Mouse (Mus musculus) MEL (cell line): ENCODE data around the gene Bcat1. TPM values are rescaled to one million over a fixed set of nuclear protein-coding genes. Genes with fewer than 3 reads are reported as not detected.

Experiments
- DNase-seq: peaks from one replicate; pipeline ENCODE4 v3.0.0; 2011; ENCODE audit warnings: low read depth, low spot score
- H3K27ac ChIP-seq: 2 replicates; pipeline ENCODE4 v1.5.1; 2012; ENCODE audit warnings: low read depth, mild to moderate bottlenecking, control low read depth, low read length, moderate library complexity; ENCODE audit not compliant: control insufficient read depth
- H3K27me3 ChIP-seq, 2 experiments: fragments of 150-350 bp in 1 of 2; sonication (generic) in 1 of 2; 2 replicates each; pipeline ENCODE4 v1.6.1; 2012; ENCODE audit warnings: low read length in 2 of 2, mild to moderate bottlenecking in 2 of 2, improper control_type of control experiment in 1 of 2, moderate library complexity in 1 of 2; ENCODE audit not compliant: insufficient read depth in 2 of 2, control insufficient read depth in 1 of 2
- H3K36me3 ChIP-seq, 2 experiments: 2 replicates each; pipeline ENCODE4 v1.6.1; 2012 to 2014; ENCODE audit warnings: low read length in 2 of 2, improper control_type of control experiment in 1 of 2, inconsistent platforms in 1 of 2, mild to moderate bottlenecking in 1 of 2; ENCODE audit not compliant: insufficient read depth in 2 of 2, control insufficient read depth in 1 of 2
- H3K4me1 ChIP-seq, 2 experiments: fragments of 150-350 bp in 1 of 2; sonication (generic) in 1 of 2; 2 replicates each; pipeline ENCODE4 v1.6.1; 2012; ENCODE audit warnings: low read length in 2 of 2, improper control_type of control experiment in 1 of 2, mild to moderate bottlenecking in 1 of 2; ENCODE audit not compliant: insufficient read depth in 2 of 2, control insufficient read depth in 1 of 2
- H3K4me3 ChIP-seq, 2 experiments: fragments of 150-350 bp in 1 of 2; sonication (generic) in 1 of 2; 2 replicates each; pipeline ENCODE4 v1.5.1; 2012; ENCODE audit warnings: low read depth in 2 of 2, low read length in 2 of 2, mild to moderate bottlenecking in 2 of 2, moderate library complexity in 2 of 2, control low read depth in 1 of 2, improper control_type of control experiment in 1 of 2; ENCODE audit not compliant: control insufficient read depth in 1 of 2, insufficient read depth in 1 of 2
- H3K79me2 ChIP-seq: 2 replicates; pipeline ENCODE4 v1.6.1; 2012; ENCODE audit warnings: mild to moderate bottlenecking, low read length, moderate library complexity; ENCODE audit not compliant: control insufficient read depth, poor library complexity, insufficient read depth
- H3K9ac ChIP-seq: 2 replicates; pipeline ENCODE4 v1.6.1; 2012; ENCODE audit warnings: low read depth, mild to moderate bottlenecking, control low read depth, low read length, moderate library complexity; ENCODE audit not compliant: control insufficient read depth, poor library complexity, severe bottlenecking
- H3K9me3 ChIP-seq: fragments of 150-350 bp; sonication (generic); replicated peaks from 2 replicates; pipeline ENCODE4 v1.6.1; 2012; ENCODE audit warnings: mild to moderate bottlenecking, low read length, improper control_type of control experiment, moderate library complexity; ENCODE audit not compliant: insufficient read depth
- CHD2 ChIP-seq: IDR thresholded peaks from 2 replicates; pipeline ENCODE4 v1.6.1; 2011; ENCODE audit warnings: low read length, improper control_type of control experiment
- E2F4 ChIP-seq: IDR thresholded peaks from 2 replicates; pipeline ENCODE4 v1.6.1; 2011; ENCODE audit warnings: low read depth, low read length, improper control_type of control experiment, borderline replicate concordance
- ELF1 ChIP-seq: IDR thresholded peaks from 2 replicates; pipeline ENCODE4 v1.6.1; 2014; ENCODE audit warnings: low read depth, mild to moderate bottlenecking, inconsistent platforms, low read length, improper control_type of control experiment, moderate library complexity
- EP300 ChIP-seq, 2 experiments: IDR thresholded peaks; 2 replicates each; pipeline ENCODE4 v1.6.1; 2011; ENCODE audit warnings: improper control_type of control experiment in 2 of 2, low read length in 2 of 2, low read depth in 1 of 2, mild to moderate bottlenecking in 1 of 2
- ETS1 ChIP-seq: IDR thresholded peaks from 2 replicates; pipeline ENCODE4 v1.6.1; 2012; ENCODE audit warnings: low read depth, mild to moderate bottlenecking, inconsistent platforms, low read length, improper control_type of control experiment, moderate library complexity
- GABPA ChIP-seq: IDR thresholded peaks from 2 replicates; pipeline ENCODE4 v1.6.1; 2012; ENCODE audit warnings: low read depth, mild to moderate bottlenecking, inconsistent platforms, low read length, improper control_type of control experiment, moderate library complexity
- HCFC1 ChIP-seq: IDR thresholded peaks from 2 replicates; pipeline ENCODE4 v1.6.1; 2012; ENCODE audit warnings: low read depth, mild to moderate bottlenecking, inconsistent platforms, low read length, improper control_type of control experiment, moderate library complexity
- KAT2A ChIP-seq: conservative IDR thresholded peaks from 2 replicates; pipeline ENCODE4 v1.6.1; 2012; ENCODE audit warnings: low read depth, low read length, improper control_type of control experiment, inconsistent platforms
- MAFK ChIP-seq: IDR thresholded peaks from 2 replicates; pipeline ENCODE4 v1.6.1; 2011; ENCODE audit warnings: low read depth, mild to moderate bottlenecking, low read length, improper control_type of control experiment, borderline replicate concordance
- MEF2A ChIP-seq: IDR thresholded peaks from 2 replicates; pipeline ENCODE4 v1.6.1; 2014; ENCODE audit warnings: low read depth, mild to moderate bottlenecking, inconsistent platforms, low read length, improper control_type of control experiment; ENCODE audit not compliant: poor library complexity, insufficient replicate concordance, severe bottlenecking; ENCODE audit errors: extremely low read depth
- MYB ChIP-seq: IDR thresholded peaks from 2 replicates; pipeline ENCODE4 v1.6.1; 2011; ENCODE audit warnings: mild to moderate bottlenecking, low read depth, low read length, improper control_type of control experiment
- MYC ChIP-seq: IDR thresholded peaks from 2 replicates; pipeline ENCODE4 v1.6.1; 2011; ENCODE audit warnings: low read depth, mild to moderate bottlenecking, low read length, improper control_type of control experiment, moderate library complexity
- NELFE ChIP-seq: IDR thresholded peaks from 2 replicates; pipeline ENCODE4 v1.6.1; 2011; ENCODE audit warnings: low read depth, low read length, improper control_type of control experiment
- POLR2A ChIP-seq, 2 experiments: IDR thresholded peaks; 2 replicates each; pipeline ENCODE4 v1.6.1; 2011 to 2012; ENCODE audit warnings: low read length in 2 of 2, mild to moderate bottlenecking in 2 of 2, control low read depth in 1 of 2, improper control_type of control experiment in 1 of 2, low read depth in 1 of 2, moderate library complexity in 1 of 2; ENCODE audit not compliant: control insufficient read depth in 1 of 2, insufficient read depth in 1 of 2, poor library complexity in 1 of 2
- POLR2AphosphoS2 ChIP-seq: IDR thresholded peaks from 2 replicates; pipeline ENCODE4 v1.6.1; 2011; ENCODE audit warnings: low read length, improper control_type of control experiment
- RAD21 ChIP-seq: IDR thresholded peaks from 2 replicates; pipeline ENCODE4 v1.6.1; 2011; ENCODE audit warnings: mild to moderate bottlenecking, low read depth, low read length, improper control_type of control experiment
- RCOR1 ChIP-seq: IDR thresholded peaks from 2 replicates; pipeline ENCODE4 v1.6.1; 2012; ENCODE audit warnings: low read depth, mild to moderate bottlenecking, inconsistent platforms, low read length, improper control_type of control experiment
- SIN3A ChIP-seq: IDR thresholded peaks from 2 replicates; pipeline ENCODE4 v1.6.1; 2012; ENCODE audit warnings: low read length, improper control_type of control experiment, inconsistent platforms
- TAL1 ChIP-seq: IDR thresholded peaks from 2 replicates; pipeline ENCODE4 v1.6.1; 2012; ENCODE audit warnings: mild to moderate bottlenecking, inconsistent platforms, low read length, moderate library complexity, mixed read lengths
- TCF12 ChIP-seq: IDR thresholded peaks from 2 replicates; pipeline ENCODE4 v1.6.1; 2014; ENCODE audit warnings: low read depth, mild to moderate bottlenecking, inconsistent platforms, low read length, improper control_type of control experiment, moderate library complexity
- UBTF ChIP-seq: IDR thresholded peaks from 2 replicates; pipeline ENCODE4 v1.6.1; 2012; ENCODE audit warnings: low read depth, mild to moderate bottlenecking, inconsistent platforms, low read length, improper control_type of control experiment, moderate library complexity, borderline replicate concordance; ENCODE audit not compliant: insufficient read depth
- ZMIZ1 ChIP-seq: IDR thresholded peaks from 2 replicates; pipeline ENCODE4 v1.6.1; 2012; ENCODE audit warnings: low read depth, mild to moderate bottlenecking, inconsistent platforms, low read length, improper control_type of control experiment, moderate library complexity
- ZNF384 ChIP-seq: IDR thresholded peaks from 2 replicates; pipeline ENCODE4 v1.6.1; 2012; ENCODE audit warnings: low read depth, mild to moderate bottlenecking, inconsistent platforms, low read length, improper control_type of control experiment
- polyA plus RNA-seq, 2 experiments: library from polyadenylated mRNA; stranded (reverse) in 1 of 2; unstranded in 1 of 2; fragments of >175 nt in 1 of 2; fragments of >200 nt in 1 of 2; gene quantifications; 2 replicates each; pipeline versions ENCODE4 v1.2.1 to v1.2.4; 2012; ENCODE audit warnings: low replicate concordance in 2 of 2, low read depth in 1 of 2; ENCODE audit not compliant: insufficient read length in 2 of 2, insufficient read depth in 1 of 2, missing spikeins in 1 of 2
- total RNA-seq: library from RNA; depleted of rRNA; stranded (reverse); fragments of 300-350 nt; gene quantifications from 2 replicates; pipeline ENCODE4 v1.2.3, GENCODE M21; 2012

Gene Bcat1
- total and polyA plus RNA-seq, 3 experiments = not detected

DNA sequence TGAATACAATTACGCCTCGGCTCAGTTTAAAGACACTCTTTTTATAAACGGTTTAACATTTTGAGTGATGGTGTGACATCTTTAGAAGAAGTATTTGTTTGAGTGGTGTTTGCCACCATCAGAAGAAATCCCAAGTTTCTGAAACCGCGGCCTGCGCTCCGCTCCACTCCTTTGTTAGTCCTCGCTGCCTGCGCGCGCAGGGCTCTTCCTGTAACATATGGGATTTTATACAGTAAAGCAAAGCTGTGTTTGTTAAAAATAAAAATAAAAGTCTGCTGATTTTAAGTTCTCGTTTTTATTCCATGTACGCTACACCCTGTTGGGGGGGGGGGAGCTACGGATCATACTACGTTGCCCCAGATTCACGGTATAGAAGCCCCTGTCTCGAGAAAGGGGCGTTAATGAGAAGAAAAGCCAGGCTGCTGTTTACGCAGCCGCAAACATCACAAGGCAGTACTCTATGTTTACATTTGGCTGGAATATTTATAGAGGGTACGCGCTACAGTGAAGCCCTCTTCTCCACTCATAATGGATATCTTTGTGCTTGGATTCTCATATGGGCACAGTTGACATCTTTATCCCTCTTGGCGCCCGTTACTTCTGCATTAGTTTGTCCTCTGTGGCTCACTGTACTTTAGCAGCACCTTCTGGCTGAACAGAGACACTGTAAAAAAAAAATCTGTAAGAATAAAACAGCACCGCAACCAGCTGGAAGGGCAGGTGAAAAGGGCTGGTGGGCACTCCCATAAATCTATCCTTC, 114.6 kb downstream of the Bcat1 start:
- Histone ChIP-seq H3K4me3 (no peak overlapping the region), H3K9me3 (no peaks in the 10 kb centered on the region), H3K36me3 (no peaks in the 10 kb centered on the region), H3K79me2 (no peaks in the 10 kb centered on the region), H3K9ac (no peak overlapping the region), H3K27ac (no peak overlapping the region), H3K27me3 (no peaks in the 10 kb centered on the region), H3K4me1 (no peaks in the 10 kb centered on the region)
- TF ChIP-seq POLR2AphosphoS2 (no peak), ETS1 (no peak), KAT2A (no peak), GABPA (no peak), HCFC1 (no peak), POLR2A (IDR thresholded peaks at IDR 0.05; ENCODE audit: control insufficient read depth in 1 of 2, insufficient read depth in 1 of 2, low read depth in 1 of 2, low read length in 2 of 2, poor library complexity in 1 of 2) (no peak), ZMIZ1 (no peak), ZNF384 (no peak), RCOR1 (no peak), RAD21 (no peak), TCF12 (no peak), CHD2 (no peak), EP300 (IDR thresholded peaks at IDR 0.05; ENCODE audit: low read depth in 1 of 2, low read length in 2 of 2) (no peak), UBTF (no peak), MYB (no peak), MEF2A (no peak), NELFE (no peak), MAFK (no peak), TAL1 (no peak)
- no peak for DNase-seq

DNA sequence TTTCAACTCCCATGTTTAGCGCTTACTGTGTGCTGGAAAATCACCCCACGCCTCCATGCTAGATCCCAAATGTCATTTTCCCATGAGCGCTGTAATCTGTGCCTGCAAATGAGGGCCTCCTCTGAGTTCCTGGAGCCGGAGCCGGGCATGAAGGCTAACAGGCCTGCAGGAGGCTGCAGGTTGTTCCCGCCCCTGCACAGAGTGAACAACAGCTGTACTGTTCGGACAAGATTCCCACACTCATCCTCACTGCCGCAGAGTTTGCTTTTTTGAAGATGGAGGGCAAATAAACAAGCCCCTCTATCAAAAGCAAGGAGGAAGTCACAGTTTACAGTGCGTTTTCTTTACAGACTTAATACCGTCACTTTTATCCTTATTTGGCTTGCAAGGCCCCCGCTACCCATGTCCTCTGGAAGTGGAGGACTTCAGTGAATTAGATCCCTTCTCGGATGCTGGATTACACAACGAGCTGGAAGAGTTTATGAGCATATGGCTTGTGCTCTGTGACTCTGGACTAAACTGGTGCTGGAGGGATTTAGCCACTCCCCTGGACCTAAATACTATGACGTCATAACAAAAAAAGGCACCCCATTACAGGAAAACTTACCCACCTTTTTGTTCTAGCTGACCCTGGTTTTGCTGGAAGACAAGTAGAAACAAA, 120.0 kb downstream of the Bcat1 start:
- no peak for TF ChIP-seq MEF2A
- TF ChIP-seq NELFE = no peak
- no peak for TF ChIP-seq UBTF
- TF ChIP-seq POLR2A (IDR thresholded peaks at IDR 0.05; ENCODE audit: control insufficient read depth in 1 of 2, insufficient read depth in 1 of 2, low read depth in 1 of 2, low read length in 2 of 2, poor library complexity in 1 of 2) = no peak
- no peak for TF ChIP-seq HCFC1
- no peak for TF ChIP-seq SIN3A
- TF ChIP-seq E2F4 = no peak
- no peak for TF ChIP-seq MYC
- no peak for TF ChIP-seq ELF1
- no peak for TF ChIP-seq RCOR1
- TF ChIP-seq ZMIZ1 = no peak
- no peak for TF ChIP-seq MAFK
- H3K79me2 ChIP-seq = no peaks in the 10 kb centered on the region
- H3K4me3 ChIP-seq = no peak overlapping the region
- no peak for DNase-seq
- no peaks in the 10 kb centered on the region for H3K9me3 ChIP-seq
- no peaks in the 10 kb centered on the region for H3K4me1 ChIP-seq
- H3K36me3 ChIP-seq = no peaks in the 10 kb centered on the region
- no peaks in the 10 kb centered on the region for H3K27me3 ChIP-seq
- no peak overlapping the region for H3K9ac ChIP-seq
- H3K27ac ChIP-seq = no peak overlapping the region
